Comparison of ENCODE assay signal across 26 mouse cellular contexts in genomic region chr5:84849175-84849574, GRCm38 (mm10).
DNase-seq lines count a peak whose midpoint lies in the region; ATAC-seq and TF ChIP-seq lines count a peak whose summit lies in the region.
"Had no signal": no experiment of that assay in that cellular context is flagged by ENCODE, and none has a peak within 500 bp of the region (broad histone marks: within the 10 kb centered on the region; RNA-seq: fewer than 3 reads in every experiment).

No protein-coding gene starts in this region.

- no peaks in the 10 kb centered on the region for H3K36me3 ChIP-seq in midbrain, embryonic 10.5 days
- no peaks in the 10 kb centered on the region for H3K36me3 ChIP-seq in midbrain, postnatal 0 days (ENCODE audit: insufficient read depth, low read length)
- no peaks in the 10 kb centered on the region for H3K36me3 ChIP-seq in forebrain, embryonic 15.5 days
- no peaks in the 10 kb centered on the region for H3K36me3 ChIP-seq in midbrain, embryonic 14.5 days (ENCODE audit: control insufficient read depth, insufficient read depth, low read length)
- no peaks in the 10 kb centered on the region for H3K36me3 ChIP-seq in heart, embryonic 12.5 days
- H3K36me3 ChIP-seq in intestine, postnatal 0 days (ENCODE audit: control insufficient read depth, insufficient read depth), result no peaks in the 10 kb centered on the region
- H3K36me3 ChIP-seq: heart, embryonic 13.5 days had no signal

- H3K4me2 ChIP-seq in midbrain, postnatal 0 days (ENCODE audit: low read depth, low read length, poor library complexity, severe bottlenecking), result no peak overlapping the region
- no peak overlapping the region for H3K4me2 ChIP-seq in forebrain, embryonic 15.5 days (replicated peaks)
- no peak overlapping the region for H3K4me2 ChIP-seq in midbrain, embryonic 14.5 days (ENCODE audit: low read length)
- H3K4me2 ChIP-seq in heart, embryonic 12.5 days, result no peak overlapping the region
- H3K4me2 ChIP-seq in intestine, postnatal 0 days (replicated peaks; ENCODE audit: low read depth), result no peak overlapping the region
- H3K4me2 ChIP-seq: heart, embryonic 13.5 days had no signal

- peaks cover 30% of the 10 kb centered on the region for H3K27me3 ChIP-seq in midbrain, embryonic 10.5 days (ENCODE audit: low read depth, poor library complexity, severe bottlenecking)
- no peaks in the 10 kb centered on the region for H3K27me3 ChIP-seq in midbrain, postnatal 0 days (ENCODE audit: insufficient read depth, low read length)
- H3K27me3 ChIP-seq in forebrain, embryonic 15.5 days, result no peaks in the 10 kb centered on the region
- H3K27me3 ChIP-seq in midbrain, embryonic 14.5 days (ENCODE audit: control insufficient read depth, insufficient read depth, low read length), result no peaks in the 10 kb centered on the region
- no peaks in the 10 kb centered on the region for H3K27me3 ChIP-seq in heart, embryonic 12.5 days (replicated peaks)
- no peaks in the 10 kb centered on the region for H3K27me3 ChIP-seq in intestine, postnatal 0 days (replicated peaks; ENCODE audit: control insufficient read depth, insufficient read depth, low read length)
- H3K27me3 ChIP-seq: heart, embryonic 13.5 days; Patski had no signal

- no peak overlapping the region for H3K9ac ChIP-seq in midbrain, postnatal 0 days (replicated peaks; ENCODE audit: low read length, poor library complexity, severe bottlenecking)
- H3K9ac ChIP-seq in forebrain, embryonic 15.5 days (replicated peaks), result no peak overlapping the region
- no peak overlapping the region for H3K9ac ChIP-seq in midbrain, embryonic 14.5 days (replicated peaks; ENCODE audit: low read length)
- no peak overlapping the region for H3K9ac ChIP-seq in heart, embryonic 12.5 days
- H3K9ac ChIP-seq in intestine, postnatal 0 days (ENCODE audit: low read depth, low read length), result no peak overlapping the region
- H3K9ac ChIP-seq: heart, embryonic 13.5 days; liver, embryonic 14.5 days had no signal

- intact Hi-C loops in left cerebral cortex, adult 2 months (cut with DNase I), result no loop called here

- H3K4me1 ChIP-seq in midbrain, embryonic 10.5 days, result peaks cover 19% of the 10 kb centered on the region
- H3K4me1 ChIP-seq in midbrain, postnatal 0 days (ENCODE audit: insufficient read depth, low read length), result no peaks in the 10 kb centered on the region
- H3K4me1 ChIP-seq in forebrain, embryonic 15.5 days, result peaks cover 19% of the 10 kb centered on the region
- H3K4me1 ChIP-seq in midbrain, embryonic 14.5 days (ENCODE audit: control insufficient read depth, insufficient read depth, low read length), result no peaks in the 10 kb centered on the region
- no peaks in the 10 kb centered on the region for H3K4me1 ChIP-seq in heart, embryonic 12.5 days (replicated peaks)
- no peaks in the 10 kb centered on the region for H3K4me1 ChIP-seq in intestine, postnatal 0 days (replicated peaks; ENCODE audit: control insufficient read depth, insufficient read depth, low read length)
- H3K4me1 ChIP-seq: heart, embryonic 13.5 days had no signal

- H3K9me3 ChIP-seq in midbrain, embryonic 10.5 days (replicated peaks), result no peaks in the 10 kb centered on the region
- no peaks in the 10 kb centered on the region for H3K9me3 ChIP-seq in midbrain, postnatal 0 days (ENCODE audit: low read length)
- H3K9me3 ChIP-seq in forebrain, embryonic 15.5 days, result no peaks in the 10 kb centered on the region
- no peaks in the 10 kb centered on the region for H3K9me3 ChIP-seq in midbrain, embryonic 14.5 days (ENCODE audit: control insufficient read depth, low read length)
- no peaks in the 10 kb centered on the region for H3K9me3 ChIP-seq in heart, embryonic 12.5 days (replicated peaks)
- H3K9me3 ChIP-seq in intestine, postnatal 0 days (ENCODE audit: control insufficient read depth), result no peaks in the 10 kb centered on the region
- H3K9me3 ChIP-seq: heart, embryonic 13.5 days had no signal

- TF ChIP-seq CTCF in midbrain, postnatal 0 days (IDR thresholded peaks at IDR 0.05), result no peak
- TF ChIP-seq CTCF in intestine, postnatal 0 days (IDR thresholded peaks at IDR 0.05; ENCODE audit: low read depth), result no peak
- TF ChIP-seq CTCF in left cerebral cortex, adult 2 months (IDR thresholded peaks at IDR 0.05), result no peak

- no peak for DNase-seq in midbrain, embryonic 10.5 days (ENCODE audit: low spot score)
- no peak for DNase-seq in midbrain, postnatal 0 days (ENCODE audit: low spot score)
- DNase-seq in midbrain, embryonic 14.5 days, result no peak
- DNase-seq in left cerebral cortex, adult 2 months (ENCODE audit: extremely low spot score in 1 of 2, low spot score in 2 of 2), result no peak
- DNase-seq: adrenal gland, postnatal 14 days; cerebellum, adult 11 months; cerebellum, adult 9-10 months; cerebellum, postnatal 36 days; heart, adult 2 months; heart, postnatal 10 days; kidney, adult 8-10 months; layer of hippocampus, adult 9-11 months; liver; lung, adult 2 months; lung, postnatal 10 days; thymus, adult 2 months; thymus, postnatal 4 days had no signal

- H3K27ac ChIP-seq in midbrain, embryonic 10.5 days (replicated peaks), result peak overlapping the region; percentile 57; the same call in 1 of the 2 replicates
- H3K27ac ChIP-seq in midbrain, postnatal 0 days (ENCODE audit: low read depth, low read length), result no peak overlapping the region
- peak overlapping the region; percentile 83 for H3K27ac ChIP-seq in forebrain, embryonic 15.5 days (replicated peaks)
- no peak overlapping the region for H3K27ac ChIP-seq in midbrain, embryonic 14.5 days (replicated peaks; ENCODE audit: low read depth, low read length)
- H3K27ac ChIP-seq in heart, embryonic 12.5 days (ENCODE audit: poor library complexity, severe bottlenecking), result no peak overlapping the region
- H3K27ac ChIP-seq in intestine, postnatal 0 days (ENCODE audit: low read depth, low read length), result no peak overlapping the region
- H3K27ac ChIP-seq in left cerebral cortex, adult 2 months, result no peak overlapping the region
- H3K27ac ChIP-seq: heart, adult 2 months; heart, embryonic 13.5 days; kidney, postnatal 0 days; liver, embryonic 14.5 days; macrophage had no signal

- no peak for ATAC-seq in midbrain, postnatal 0 days (ENCODE audit: low FRiP score)
- peak; percentile 52 for ATAC-seq in forebrain, embryonic 15.5 days (replicated peaks)
- 0 out of 2 replicates have a peak, but pooled peaks have one; percentile 42 for ATAC-seq in midbrain, embryonic 14.5 days (ENCODE audit: low FRiP score, low TSS enrichment)
- no peak for ATAC-seq in heart, embryonic 12.5 days (ENCODE audit: insufficient number of reproducible peaks, low FRiP score)
- no peak for ATAC-seq in intestine, postnatal 0 days
- ATAC-seq: Patski had no signal

- no peak overlapping the region for H3K4me3 ChIP-seq in midbrain, embryonic 10.5 days
- H3K4me3 ChIP-seq in midbrain, postnatal 0 days (ENCODE audit: low read depth, low read length), result no peak overlapping the region
- H3K4me3 ChIP-seq in forebrain, embryonic 15.5 days, result no peak overlapping the region
- H3K4me3 ChIP-seq in midbrain, embryonic 14.5 days (replicated peaks; ENCODE audit: low read depth, low read length), result no peak overlapping the region
- no peak overlapping the region for H3K4me3 ChIP-seq in heart, embryonic 12.5 days
- H3K4me3 ChIP-seq in intestine, postnatal 0 days (ENCODE audit: low read depth, low read length), result no peak overlapping the region
- no peak overlapping the region for H3K4me3 ChIP-seq in left cerebral cortex, adult 2 months
- H3K4me3 ChIP-seq: heart, adult 2 months; heart, embryonic 13.5 days; myocyte had no signal

Comparison
In these comparisons a context has a peak if more than half of its experiments do, and no peak if none do; other contexts are left out.
1. H3K27ac ChIP-seq: peak in midbrain, embryonic 10.5 days (single experiment) and forebrain, embryonic 15.5 days (single experiment); none in midbrain, postnatal 0 days (single experiment), midbrain, embryonic 14.5 days (single experiment), heart, embryonic 12.5 days (single experiment), intestine, postnatal 0 days (single experiment) and left cerebral cortex, adult 2 months (single experiment).
2. ATAC-seq: peak in forebrain, embryonic 15.5 days (single experiment) and midbrain, embryonic 14.5 days (single experiment); none in midbrain, postnatal 0 days (single experiment), heart, embryonic 12.5 days (single experiment) and intestine, postnatal 0 days (single experiment).